Mouse (Mus musculus) ES-E14 (cell line): ENCODE data around the gene Srl. TPM values are rescaled to one million over a fixed set of nuclear protein-coding genes. Genes with fewer than 3 reads are reported as not detected.

Experiments
- DNase-seq: peaks from one replicate; pipeline ENCODE4 v3.0.0-alpha.2; 2013; ENCODE audit warnings: low read depth, low spot score
- H3K27ac ChIP-seq: 2 replicates; pipeline ENCODE4 v1.5.1; 2012; ENCODE audit warnings: low read depth, mild to moderate bottlenecking, low read length, moderate library complexity, mixed read lengths; ENCODE audit not compliant: poor library complexity, insufficient read depth, severe bottlenecking
- H3K36me3 ChIP-seq: 2 replicates; pipeline ENCODE4 v1.6.1; 2012; ENCODE audit warnings: mild to moderate bottlenecking, low read length, moderate library complexity, mixed read lengths; ENCODE audit not compliant: control insufficient read depth, poor library complexity, insufficient read depth, severe bottlenecking
- H3K4me1 ChIP-seq, 2 experiments: fragments of 150-350 bp in 1 of 2; sonication (generic) in 1 of 2; 2 replicates each; pipeline ENCODE4 v1.6.1; 2012; ENCODE audit warnings: low read length in 2 of 2, mild to moderate bottlenecking in 1 of 2, mixed read lengths in 1 of 2; ENCODE audit not compliant: control insufficient read depth in 2 of 2, insufficient read depth in 2 of 2, poor library complexity in 1 of 2
- H3K4me3 ChIP-seq, 2 experiments: fragments of 150-350 bp in 1 of 2; sonication (generic) in 1 of 2; 2 replicates each; pipeline ENCODE4 v1.5.1; 2012; ENCODE audit warnings: low read length in 2 of 2, low read depth in 1 of 2, mild to moderate bottlenecking in 1 of 2, mixed read lengths in 1 of 2; ENCODE audit not compliant: insufficient read depth in 1 of 2, poor library complexity in 1 of 2, severe bottlenecking in 1 of 2
- H3K9ac ChIP-seq: 2 replicates; pipeline ENCODE4 v1.6.1; 2012; ENCODE audit warnings: low read depth, mild to moderate bottlenecking, low read length, mixed read lengths; ENCODE audit not compliant: poor library complexity, insufficient read depth, severe bottlenecking
- H3K9me3 ChIP-seq: fragments of 150-350 bp; sonication (generic); 2 replicates; pipeline ENCODE4 v1.6.1; 2012; ENCODE audit warnings: low read depth, mild to moderate bottlenecking, low read length; ENCODE audit not compliant: control insufficient read depth, insufficient read depth
- CHD2 ChIP-seq: IDR thresholded peaks from 2 replicates; pipeline ENCODE4 v1.6.1; 2014; ENCODE audit warnings: mild to moderate bottlenecking, low read depth, low read length, inconsistent platforms
- HCFC1 ChIP-seq: IDR thresholded peaks from 2 replicates; pipeline ENCODE4 v1.6.1; 2012; ENCODE audit warnings: low read length, inconsistent platforms, borderline replicate concordance; ENCODE audit not compliant: insufficient read depth
- MAFK ChIP-seq: IDR thresholded peaks from 2 replicates; pipeline ENCODE4 v1.6.1; 2014; ENCODE audit warnings: mild to moderate bottlenecking, low read depth, low read length, inconsistent platforms; ENCODE audit not compliant: insufficient read depth
- ZC3H11A ChIP-seq: IDR thresholded peaks from 2 replicates; pipeline ENCODE4 v1.6.1; 2012; ENCODE audit warnings: low read depth, mild to moderate bottlenecking, inconsistent platforms, low read length, borderline replicate concordance
- ZNF384 ChIP-seq: IDR thresholded peaks from 2 replicates; pipeline ENCODE4 v1.6.1; 2012; ENCODE audit warnings: low read depth, low read length, inconsistent platforms
- in situ Hi-C, 2 experiments: fragments of 600-800 bp; cut with MboI; formaldehyde crosslinking; loops; one replicate each; pipeline ENCODE4 v1.15.1; 2025; ENCODE audit warnings: low sequenced_read_pairs in 2 of 2, inconsistent platforms in 1 of 2; ENCODE audit not compliant: unreplicated experiment in 2 of 2
- total RNA-seq: library from RNA; depleted of rRNA; stranded (reverse); fragments of 300-350 nt; gene quantifications from 2 replicates; pipeline ENCODE4 v1.2.3, GENCODE M21; 2012

Srl gene
- total RNA-seq, 1 experiment = 28.0 TPM

DNA sequence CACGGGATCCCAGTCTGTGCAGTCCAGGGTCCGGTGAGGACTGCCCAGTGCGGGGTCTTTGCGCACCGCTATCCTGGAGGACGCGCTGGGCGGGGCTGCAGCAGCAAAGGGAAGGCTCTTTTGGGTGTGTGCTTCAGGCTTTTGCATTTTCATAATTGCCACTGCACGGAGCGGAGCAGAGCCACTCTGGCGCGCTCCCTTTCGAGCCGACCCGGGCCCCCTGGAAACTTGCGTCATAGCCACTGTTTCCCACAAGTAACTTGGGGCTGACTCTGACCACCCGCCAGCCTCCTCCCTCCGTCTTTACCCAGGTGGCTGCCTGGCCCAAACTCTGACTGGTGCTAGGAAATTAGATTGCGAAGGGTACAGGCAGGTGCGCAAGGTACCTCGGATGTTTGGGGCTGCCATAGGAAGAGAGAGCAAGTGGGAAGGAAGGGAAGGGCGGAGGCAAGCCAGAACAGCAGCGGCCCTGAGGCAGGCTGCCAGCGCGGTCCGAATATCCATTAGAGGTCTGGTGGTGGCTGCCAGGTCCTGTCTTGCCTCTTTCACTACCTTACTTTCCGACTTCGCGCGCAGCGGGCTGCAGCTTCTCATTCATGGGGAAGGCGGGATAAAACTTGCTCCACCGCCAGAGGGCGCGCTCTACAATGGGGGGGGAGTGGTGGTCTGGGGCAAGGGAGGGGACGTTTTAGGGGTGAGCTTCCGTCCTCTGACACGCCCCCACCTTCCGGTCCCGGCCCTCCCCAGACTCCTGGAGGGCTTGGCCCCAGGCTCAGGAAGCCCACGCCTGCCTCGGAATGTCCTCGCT is 18.7 kb upstream of the Srl start:
- Histone ChIP-seq H3K9me3 (no peaks in the 10 kb centered on the region), H3K27ac (peak overlapping the region; percentile 71), H3K36me3 (peaks cover 2% of the 10 kb centered on the region; the same call in 1 of the 2 replicates), H3K4me1 (peaks cover 0 to 6% of the 10 kb centered on the region in 2 experiments; a peak in 2 of 4 replicates), H3K9ac (peak overlapping the region; percentile 74), H3K4me3 (peak overlapping the region; percentile 80 to 83)
- TF ChIP-seq HCFC1 = no peak; the same call in none of the 2 replicates
- no peak for TF ChIP-seq ZC3H11A
- TF ChIP-seq MAFK = no peak
- TF ChIP-seq ZNF384 = 0 out of 2 replicates have a peak, but pooled peaks have one; percentile 36
- TF ChIP-seq CHD2 = no peak
- in situ Hi-C loops = no loop called here
- peak; percentile 93 for DNase-seq

DNA sequence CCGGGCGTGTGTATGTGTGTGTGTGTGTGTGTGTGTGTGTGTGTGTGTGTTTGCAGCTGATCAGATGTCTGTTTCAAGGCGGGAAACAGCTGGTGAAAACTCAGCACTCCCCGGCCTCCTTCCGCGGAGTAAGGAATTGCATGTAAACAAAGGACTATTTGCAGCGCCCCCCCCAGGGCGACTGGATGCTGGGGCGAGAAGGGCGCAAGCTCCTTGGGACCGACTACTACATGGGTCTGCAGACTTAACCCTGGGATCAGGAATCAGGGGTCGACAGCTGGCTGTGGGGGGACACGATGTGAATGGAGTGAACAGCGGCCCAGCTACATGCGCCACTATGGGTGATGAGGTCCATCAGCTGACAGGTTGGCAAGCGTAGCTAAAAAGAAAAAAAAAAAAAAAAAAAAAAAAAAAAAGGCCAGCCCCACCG is 18.1 kb upstream of the Srl start, which contains the start of gene Tfap4:
Gene Tfap4 (minus strand): TSS at position 140 of the 430 bp plus-strand sequence.
- peak; percentile 85 for DNase-seq
- H3K27ac ChIP-seq = peak within 1 kb of the TSS; percentile 82
- in situ Hi-C loops = no loop called here
- H3K36me3 ChIP-seq = peaks cover 2% of the 10 kb centered on the region; the same call in 1 of the 2 replicates
- H3K4me3 ChIP-seq = peak within 1 kb of the TSS; percentile 80 to 83
- H3K9ac ChIP-seq = peak within 1 kb of the TSS; percentile 91
- no peaks in the 10 kb centered on the region for H3K9me3 ChIP-seq
- no peak for TF ChIP-seq CHD2
- TF ChIP-seq ZNF384 = peak; percentile 97
- H3K4me1 ChIP-seq = peaks cover 0 to 6% of the 10 kb centered on the region in 2 experiments; a peak in 1 of 4 replicates

DNA sequence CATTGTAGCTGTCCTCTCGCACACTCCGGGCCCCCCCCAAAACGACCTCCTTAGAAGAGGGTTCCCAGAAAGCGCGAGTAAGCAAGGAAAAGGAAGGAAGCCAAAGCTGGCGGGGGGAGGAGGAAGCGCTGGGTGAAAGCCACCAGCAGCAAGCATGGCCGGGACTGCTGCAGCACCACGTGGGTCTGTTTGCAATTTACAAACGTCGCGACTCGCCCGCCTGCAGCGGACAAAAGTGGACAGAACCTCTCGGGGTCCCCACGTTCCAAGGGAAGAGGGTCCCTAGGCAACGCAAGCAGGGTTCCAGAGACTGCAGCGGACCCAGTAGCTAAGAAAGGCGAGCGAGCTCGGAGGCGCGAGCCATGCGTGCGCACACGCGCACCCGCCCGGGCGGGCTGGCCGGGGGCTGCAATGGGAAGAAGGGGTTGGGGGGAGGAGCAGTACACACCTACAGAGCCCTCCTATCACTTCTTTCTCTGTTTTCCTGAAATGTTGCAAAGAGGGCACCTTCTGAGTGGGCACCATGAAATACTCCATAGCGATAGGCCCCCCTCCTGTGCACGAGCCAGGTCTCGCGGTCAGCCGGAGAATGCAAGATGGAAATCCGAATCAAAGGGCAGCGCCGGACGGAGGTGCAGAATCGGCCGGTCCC is 17.5 kb upstream of the Srl start:
- peaks cover 2% of the 10 kb centered on the region; the same call in 1 of the 2 replicates for H3K36me3 ChIP-seq
- H3K4me3 ChIP-seq = peak overlapping the region; percentile 80 to 83
- peak overlapping the region; percentile 82 for H3K27ac ChIP-seq
- peak overlapping the region; percentile 91 for H3K9ac ChIP-seq
- TF ChIP-seq HCFC1 = peak; percentile 16; the same call in 1 of the 2 replicates
- no peak for TF ChIP-seq CHD2
- no peak for TF ChIP-seq MAFK
- peak; percentile 33 for DNase-seq
- no peaks in the 10 kb centered on the region for H3K9me3 ChIP-seq
- H3K4me1 ChIP-seq = peaks cover 0 to 6% of the 10 kb centered on the region in 2 experiments; a peak in 1 of 4 replicates
- in situ Hi-C loops = no loop called here

DNA sequence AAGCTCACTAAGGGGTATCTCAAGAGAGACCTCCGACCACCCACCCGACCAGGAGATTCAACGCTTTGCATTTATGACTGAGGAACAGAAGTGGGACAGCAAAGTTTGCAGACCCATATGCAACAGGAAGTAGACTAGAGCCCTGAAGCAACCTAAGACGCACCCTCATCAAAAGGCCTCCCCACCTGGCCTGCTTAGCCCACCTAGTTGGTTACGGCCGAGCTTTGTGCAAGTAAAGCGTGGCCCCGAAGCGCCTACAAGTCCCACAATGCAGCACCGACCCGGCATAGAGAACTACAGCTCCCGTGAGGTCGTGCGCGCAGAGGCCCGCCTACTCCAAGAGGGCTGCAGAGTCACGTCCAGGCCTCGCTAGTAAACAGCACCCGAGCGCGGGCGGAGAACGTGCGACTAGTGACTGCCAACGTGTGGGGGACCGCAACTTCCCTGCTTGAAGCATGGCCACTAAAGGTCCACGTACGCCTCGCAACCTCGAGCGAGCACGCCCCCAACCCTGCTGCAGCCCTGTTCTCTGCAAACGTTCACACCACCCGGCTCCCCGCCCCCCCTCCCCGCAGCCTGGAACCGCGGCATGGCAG is 16.9 kb upstream of the Srl start:
- peaks cover 0 to 8% of the 10 kb centered on the region in 2 experiments; a peak in 1 of 4 replicates for H3K4me1 ChIP-seq
- DNase-seq = peak; percentile 84
- peak overlapping the region; percentile 93 for H3K9ac ChIP-seq
- H3K36me3 ChIP-seq = peaks cover 2% of the 10 kb centered on the region; the same call in 1 of the 2 replicates
- in situ Hi-C loops = no loop called here
- TF ChIP-seq ZC3H11A = no peak
- TF ChIP-seq MAFK = 0 out of 2 replicates have a peak, but pooled peaks have one; percentile 21
- TF ChIP-seq CHD2 = no peak
- peak; percentile 96 for TF ChIP-seq HCFC1
- no peak for TF ChIP-seq ZNF384
- peak overlapping the region; percentile 80 to 83 for H3K4me3 ChIP-seq
- no peaks in the 10 kb centered on the region for H3K9me3 ChIP-seq
- H3K27ac ChIP-seq = peak overlapping the region; percentile 89
